Mouse (Mus musculus) neural tube, postnatal 0 days (tissue): ENCODE data around the gene Gm3173. TPM values are rescaled to one million over a fixed set of nuclear protein-coding genes. Genes with fewer than 3 reads are reported as not detected.

ENCODE experiments used
- polyA plus RNA-seq: library from polyadenylated mRNA; unstranded; fragments of >200 nt; fragmentation: Nextera tagmentation; extraction: Ambion mirVana; gene quantifications from 2 replicates; pipeline ENCODE4 v1.2.1, GENCODE M21; 2015

Gm3173 gene
- 0.53 TPM in 1 of 2 replicates, not detected in the other for polyA plus RNA-seq

DNA sequence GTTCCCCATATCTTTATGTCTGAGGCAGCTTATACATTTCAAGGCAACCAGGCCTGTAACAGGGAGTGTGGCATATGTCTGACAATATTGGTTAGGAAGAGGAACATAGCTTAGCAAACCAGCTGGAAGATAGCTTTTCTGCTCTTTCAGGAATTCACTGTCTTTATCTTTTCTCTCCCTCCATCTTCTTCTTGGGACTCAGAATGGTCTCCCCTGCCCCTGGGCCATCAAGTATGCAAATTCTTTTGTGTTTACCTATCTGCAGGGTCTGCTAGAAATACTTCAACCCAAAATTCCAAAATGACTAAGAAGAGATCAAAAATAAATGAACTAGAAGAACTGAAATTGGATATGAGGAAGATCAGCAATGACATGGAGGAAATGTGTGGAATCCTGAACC lies at the start of gene Gm3173:
Gene Gm3173 (plus strand): TSS at position 301 of the 400 bp plus-strand sequence.

DNA sequence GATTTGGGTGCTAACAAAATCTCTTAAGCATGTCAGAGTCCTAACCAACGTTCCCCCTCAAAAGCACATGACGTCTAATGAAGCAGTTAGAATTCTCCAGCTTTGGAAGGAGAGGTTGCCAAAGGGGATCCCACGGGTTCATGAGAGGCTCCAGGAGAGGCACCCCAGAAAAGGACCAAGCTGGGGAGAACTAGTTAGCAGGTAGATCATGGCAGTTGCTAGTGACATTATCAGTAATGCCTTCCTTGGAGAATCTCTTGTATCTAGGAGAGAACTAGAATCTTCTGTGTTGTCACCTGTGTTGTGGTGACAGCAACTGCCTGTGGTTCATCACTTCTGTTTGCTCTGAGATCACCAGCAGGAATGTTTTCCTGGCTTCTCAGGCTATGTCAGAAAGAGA lies 33.6 kb upstream of the Gm3173 start, which contains the start of gene Gm3159:
Gene Gm3159 (plus strand): TSS at position 301 of the 400 bp plus-strand sequence.

DNA sequence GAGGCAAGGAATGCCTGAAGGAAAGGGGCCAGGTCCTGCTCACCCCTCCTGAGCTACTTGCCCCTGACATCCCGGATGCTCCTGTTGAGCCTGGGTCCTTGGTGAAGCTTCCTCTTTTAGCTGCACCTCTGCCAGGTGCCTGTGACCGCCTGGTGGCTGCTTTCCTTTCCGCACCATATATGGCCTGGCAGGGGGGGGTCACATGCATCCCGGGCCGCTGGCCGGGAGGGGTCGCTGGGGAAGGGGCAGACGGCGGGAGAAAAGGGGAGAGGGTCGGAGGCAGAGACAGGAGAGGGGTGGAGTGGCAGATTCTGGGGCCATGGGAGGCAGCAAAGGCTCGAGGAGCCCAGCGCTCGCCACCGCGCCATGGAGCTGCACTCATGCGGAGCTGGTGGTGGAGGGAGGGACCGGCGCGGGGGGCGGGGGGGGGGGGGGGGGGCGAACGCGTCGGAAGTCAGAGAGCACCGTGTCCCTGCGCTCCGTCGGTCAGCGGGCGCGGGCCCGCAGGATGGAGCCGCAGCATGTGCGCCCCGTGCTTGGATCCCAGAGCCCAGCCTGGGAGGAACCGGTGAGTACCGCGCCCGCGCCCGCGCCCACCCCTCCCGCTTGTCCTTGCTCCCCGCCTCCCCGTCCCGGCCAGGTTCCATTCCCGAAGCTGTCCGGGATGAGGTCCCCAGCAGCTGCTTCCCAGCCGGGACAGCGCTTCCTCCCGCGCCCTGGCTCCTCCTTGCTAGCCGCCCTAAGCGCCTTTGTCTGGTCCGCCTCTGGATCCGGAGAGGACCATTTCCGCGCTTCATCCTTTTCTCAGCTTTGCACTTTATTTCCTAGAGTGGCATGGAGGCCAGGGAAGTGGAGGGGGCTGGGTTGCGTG lies 15.6 kb upstream of the Gm3173 start, which contains the start of gene Gm3164:
Gene Gm3164 (plus strand): TSS at position 484 of the 871 bp plus-strand sequence.

DNA sequence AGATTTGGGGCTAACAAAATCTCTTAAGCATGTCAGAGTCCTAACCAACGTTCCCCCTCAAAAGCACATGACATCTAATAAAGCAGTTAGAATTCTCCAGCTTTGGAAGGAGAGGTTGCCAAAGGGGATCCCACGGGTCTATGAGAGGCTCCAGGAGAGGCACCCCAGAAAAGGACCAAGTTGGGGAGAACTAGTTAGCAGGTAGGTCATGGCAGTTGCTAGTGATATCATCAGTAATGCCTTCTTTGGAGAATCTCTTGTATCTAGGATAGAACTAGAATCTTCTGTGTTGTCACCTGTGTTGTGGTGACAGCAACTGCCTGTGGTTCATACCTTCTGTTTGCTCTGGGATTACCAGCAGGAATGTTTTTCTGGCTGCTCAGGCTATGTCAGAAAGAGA lies 50.7 kb downstream of the Gm3173 start, which contains the start of gene Gm3182:
Gene Gm3182 (plus strand): TSS at position 301 of the 400 bp plus-strand sequence.

DNA sequence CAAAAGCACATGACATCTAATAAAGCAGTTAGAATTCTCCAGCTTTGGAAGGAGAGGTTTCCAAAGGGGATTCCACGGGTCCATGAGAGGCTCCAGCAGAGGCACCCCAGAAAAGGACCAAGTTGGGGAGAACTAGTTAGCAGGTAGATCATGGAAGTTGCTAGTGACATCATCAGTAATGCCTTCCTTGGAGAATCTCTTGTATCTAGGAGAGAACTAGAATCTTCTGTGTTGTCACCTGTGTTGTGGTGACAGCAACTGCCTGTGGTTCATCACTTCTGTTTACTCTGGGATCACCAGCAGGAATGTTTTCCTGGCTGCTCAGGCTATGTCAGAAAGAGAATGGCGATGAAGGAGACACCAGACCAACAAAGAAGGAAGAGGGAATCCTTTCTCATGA lies 124.3 kb downstream of the Gm3173 start, which contains the start of gene Gm3047:
Gene Gm3047 (plus strand): TSS at position 301 of the 400 bp plus-strand sequence.

Other genes starting within 250 kb of the Gm3173 start
- gene Gm2974, start 248.4 kb upstream of the Gm3173 start, polyA plus RNA-seq, result 5.8 and 10.8 TPM in 2 replicates
- not detected in 2 replicates for gene Gm3138, start 181.4 kb upstream of the Gm3173 start, polyA plus RNA-seq
- 0.15 TPM in 1 of 2 replicates, not detected in the other for gene Gm3149, start 113.7 kb upstream of the Gm3173 start, polyA plus RNA-seq
- gene 2610042L04Rik, start 96.2 kb upstream of the Gm3173 start, polyA plus RNA-seq, result 4.2 and 4.7 TPM in 2 replicates
- gene Gm3159, start 33.5 kb upstream of the Gm3173 start, polyA plus RNA-seq, result not detected in 2 replicates
- 4.5 and 4.7 TPM in 2 replicates for gene Gm3164, start 15.5 kb upstream of the Gm3173 start, polyA plus RNA-seq
- not detected in 2 replicates for gene Gm3182, start 50.8 kb downstream of the Gm3173 start, polyA plus RNA-seq
- not detected in 2 replicates for gene Gm3047, start 124.4 kb downstream of the Gm3173 start, polyA plus RNA-seq
- not detected in 2 replicates for gene Gm8159, start 201.4 kb downstream of the Gm3173 start, polyA plus RNA-seq
- gene Gm3239, start 233.2 kb downstream of the Gm3173 start, polyA plus RNA-seq, result 1.2 and 1.7 TPM in 2 replicates